24 mouse cellular contexts compared by ENCODE assay signal in the genomic region with DNA sequence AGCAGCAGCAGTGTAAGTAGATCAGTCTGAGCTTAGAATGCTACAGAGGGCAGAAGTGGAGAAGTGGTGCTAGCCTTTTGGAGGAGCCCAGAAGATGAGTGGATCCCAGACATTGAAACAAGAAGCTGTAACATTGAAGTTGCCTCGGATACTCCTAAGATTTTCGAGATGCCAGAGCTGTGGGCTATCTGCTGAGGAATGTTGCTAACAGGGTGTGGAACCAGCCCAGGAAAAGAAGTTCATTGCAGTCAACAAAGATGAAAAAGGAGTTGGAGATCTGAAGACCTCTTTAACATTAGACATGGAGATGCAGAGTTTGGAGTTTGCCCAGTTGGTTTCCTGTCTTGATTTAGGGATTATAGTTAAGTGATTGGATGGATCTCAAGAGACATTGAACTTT. TPM values are rescaled to one million over a fixed set of nuclear protein-coding genes. Genes with fewer than 3 reads are reported as not detected.
"Had no signal": no experiment of that assay in that cellular context is flagged by ENCODE, and none has a peak within 500 bp of the region (broad histone marks: within the 10 kb centered on the region; RNA-seq: fewer than 3 reads in every experiment).

No protein-coding gene starts in this region.

- H3K27ac ChIP-seq: embryonic facial prominence, embryonic 10.5 days; embryonic facial prominence, embryonic 12.5 days; embryonic facial prominence, embryonic 13.5 days; embryonic facial prominence, embryonic 15.5 days; forebrain, embryonic 10.5 days; forebrain, embryonic 12.5 days; forebrain, embryonic 13.5 days; forebrain, embryonic 15.5 days; gastrocnemius, adult 2 months; heart, adult 2 months had no signal

- H3K27me3 ChIP-seq: embryonic facial prominence, embryonic 12.5 days; embryonic facial prominence, embryonic 13.5 days; embryonic facial prominence, embryonic 15.5 days; forebrain, embryonic 12.5 days; forebrain, embryonic 13.5 days; forebrain, embryonic 15.5 days had no signal

- H3K36me3 ChIP-seq: embryonic facial prominence, embryonic 15.5 days had no signal

- H3K4me1 ChIP-seq: embryonic facial prominence, embryonic 12.5 days; embryonic facial prominence, embryonic 13.5 days; embryonic facial prominence, embryonic 15.5 days had no signal

- H3K9me3 ChIP-seq: embryonic facial prominence, embryonic 10.5 days; embryonic facial prominence, embryonic 12.5 days; embryonic facial prominence, embryonic 13.5 days; embryonic facial prominence, embryonic 15.5 days; forebrain, embryonic 10.5 days; forebrain, embryonic 12.5 days; forebrain, embryonic 13.5 days; forebrain, embryonic 15.5 days had no signal

- H3K4me3 ChIP-seq: embryonic facial prominence, embryonic 10.5 days; embryonic facial prominence, embryonic 12.5 days; embryonic facial prominence, embryonic 13.5 days; embryonic facial prominence, embryonic 15.5 days; erythroblast, embryonic 14.5 days; forebrain, embryonic 10.5 days; forebrain, embryonic 12.5 days; forebrain, embryonic 13.5 days; forebrain, embryonic 15.5 days; gastrocnemius, adult 2 months; heart, adult 2 months had no signal

- DNase-seq: cerebellum, adult 9-10 months; cerebellum, adult 9-11 months; cerebellum, postnatal 10 days; cerebellum, postnatal 14 days; cerebellum, postnatal 25 days; cerebellum, postnatal 36 days; embryo, embryonic 11 days; forebrain, postnatal 0 days; gastrocnemius, adult 2 months; gastrocnemius, postnatal 10 days; gastrocnemius, postnatal 14 days; gastrocnemius, postnatal 25 days; gastrocnemius, postnatal 36 days; heart, adult 18-20 months; heart, adult 2 months had no signal

RNA-seq across cellular contexts. Expression of a gene that starts 51.2 kb away (rescaled TPM):
- polyA plus RNA-seq: erythroblast, embryonic 14.5 days had no signal
